Mouse (Mus musculus) bone marrow, adult 2 months (tissue): ENCODE measurements around the gene Snta1. TPM values are rescaled to one million over a fixed set of nuclear protein-coding genes. Genes with fewer than 3 reads are reported as not detected.
A peak's percentile ranks its signal among the peaks of the same experiment; 100 is the strongest.

Experiments
- H3K27ac ChIP-seq: fragments of 200-500 bp; 2 replicates; pipeline ENCODE4 v1.5.1; 2012; ENCODE audit warnings: low read depth, mild to moderate bottlenecking, control low read depth, inconsistent platforms, low read length; ENCODE audit not compliant: control insufficient read depth, poor library complexity, insufficient read depth
- H3K4me1 ChIP-seq: fragments of 200-500 bp; 2 replicates; pipeline ENCODE4 v1.6.1; 2011; ENCODE audit warnings: low read length; ENCODE audit not compliant: control insufficient read depth, insufficient read depth
- H3K4me3 ChIP-seq: fragments of 200-500 bp; replicated peaks from 2 replicates; pipeline ENCODE3; 2011; ENCODE audit warnings: mild to moderate bottlenecking, low read depth, low read length, control low read depth; ENCODE audit not compliant: control insufficient read depth
- CTCF ChIP-seq: fragments of 200-500 bp; IDR thresholded peaks from 2 replicates; pipeline ENCODE4 v1.5.1; 2011; ENCODE audit warnings: low read length, control low read depth; ENCODE audit not compliant: control insufficient read depth, insufficient read depth
- POLR2A ChIP-seq: fragments of 200-500 bp; IDR thresholded peaks from 2 replicates; pipeline ENCODE4 v1.6.1; 2011; ENCODE audit warnings: low read depth, mild to moderate bottlenecking, control low read depth, low read length, borderline replicate concordance; ENCODE audit not compliant: control insufficient read depth
- WGBS: fragments of 180-500 bp; shearing (Covaris S2); methylation state at CpG from one replicate; pipeline ENCODE4 v1.1.7; 2018; 5-methylcytosine and 5-hydroxymethylcytosine counted together
- polyA plus RNA-seq: library from polyadenylated mRNA; stranded (reverse); fragments of >200 nt; gene quantifications from 2 replicates; pipeline ENCODE4 v1.2.4, GENCODE M21; 2011; ENCODE audit warnings: low replicate concordance; ENCODE audit not compliant: missing spikeins, insufficient read depth, insufficient read length

Snta1 gene
- polyA plus RNA-seq, 1 experiment, result 3.3 TPM

DNA sequence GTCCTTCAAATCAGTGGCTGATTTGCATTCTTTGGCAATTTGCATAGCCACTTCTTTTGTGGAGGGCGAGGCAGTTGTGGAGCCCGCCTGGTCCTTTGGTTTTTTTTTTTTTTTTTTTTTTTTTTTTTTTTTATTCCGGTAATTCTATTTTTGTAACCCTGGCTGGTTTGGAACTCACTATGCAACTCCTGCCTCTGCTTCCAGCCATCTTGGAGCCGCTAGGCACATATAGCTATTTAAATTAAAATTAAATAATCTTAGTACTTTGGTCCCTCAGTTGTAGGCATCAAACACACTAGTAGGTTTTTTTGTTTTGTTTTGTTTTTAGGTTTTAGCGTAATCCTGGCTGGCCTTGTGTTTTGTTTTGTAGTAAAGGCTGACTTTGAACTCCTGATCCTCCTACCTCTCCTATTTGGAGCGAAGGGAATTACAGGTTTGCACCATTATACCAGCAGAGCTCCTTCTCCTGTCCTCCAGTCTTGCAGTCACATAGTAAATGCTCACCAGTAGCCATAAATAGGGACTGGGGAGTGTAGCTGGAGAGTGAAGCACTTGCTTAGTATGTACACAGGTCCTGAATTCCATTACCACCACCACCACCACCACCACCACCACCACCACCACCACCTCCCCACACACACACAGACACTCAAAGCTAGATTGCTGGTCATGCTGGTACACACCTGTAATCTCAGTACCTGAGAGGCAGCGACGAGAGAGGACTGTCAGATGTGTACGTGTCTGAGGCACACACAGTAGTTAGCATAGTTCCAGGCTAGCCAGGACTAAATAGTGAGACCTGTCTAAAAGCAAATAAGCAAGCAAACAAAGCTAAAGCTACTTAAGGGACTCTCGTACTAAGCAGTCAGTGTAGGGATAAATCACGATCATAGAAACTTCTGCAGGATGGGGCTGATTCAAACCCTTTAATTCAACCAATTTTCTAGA lies 19.3 kb upstream of the Snta1 start:
- Histone ChIP-seq H3K27ac (no peak overlapping the region; the same call in 1 of the 2 replicates), H3K4me1 (no peaks in the 10 kb centered on the region), H3K4me3 (peak overlapping the region; percentile 30)
- TF ChIP-seq POLR2A (no peak), CTCF (no peak)
- WGBS, result 70% methylated on average over 11 of the region's 11 CpGs

DNA sequence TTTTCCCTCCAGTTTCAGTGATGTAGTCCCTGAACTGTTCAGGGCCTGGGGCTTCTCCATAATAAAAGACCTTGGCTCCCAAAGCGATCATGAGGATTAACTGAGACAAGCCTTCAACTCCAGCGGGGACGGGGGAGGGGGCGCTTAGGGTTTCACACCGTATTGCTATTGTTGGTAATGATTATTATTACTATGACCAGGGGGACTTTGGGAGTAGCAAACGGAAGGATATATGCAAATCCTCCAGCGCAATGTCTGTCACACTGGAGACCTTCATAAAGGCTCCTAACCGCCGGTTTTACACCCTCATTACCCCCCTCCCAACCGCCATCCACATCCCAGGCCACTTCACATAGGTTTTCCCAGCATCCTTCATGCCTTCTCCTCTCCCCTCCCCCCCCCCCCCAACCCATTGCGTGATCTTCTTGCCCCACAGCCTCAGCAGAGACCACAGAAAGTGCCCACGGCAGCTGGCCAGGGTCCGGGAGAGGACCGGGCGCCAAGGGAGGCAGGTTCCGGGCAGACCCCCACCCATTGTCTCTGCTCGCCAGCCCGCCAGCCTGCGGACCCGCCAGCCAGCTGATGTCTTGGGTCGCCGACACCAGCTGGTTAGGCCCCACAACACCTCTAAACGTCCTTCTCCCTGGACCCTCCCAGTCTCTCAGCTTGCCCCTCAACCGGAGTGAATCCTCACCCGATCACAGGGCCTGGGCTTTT lies 18.4 kb upstream of the Snta1 start:
- 31% methylated on average over 25 of the region's 25 CpGs for WGBS
- H3K4me1 ChIP-seq, result no peaks in the 10 kb centered on the region
- peak overlapping the region; percentile 30 for H3K4me3 ChIP-seq
- TF ChIP-seq CTCF (no peak), POLR2A (no peak)
- no peak overlapping the region; the same call in 1 of the 2 replicates for H3K27ac ChIP-seq

DNA sequence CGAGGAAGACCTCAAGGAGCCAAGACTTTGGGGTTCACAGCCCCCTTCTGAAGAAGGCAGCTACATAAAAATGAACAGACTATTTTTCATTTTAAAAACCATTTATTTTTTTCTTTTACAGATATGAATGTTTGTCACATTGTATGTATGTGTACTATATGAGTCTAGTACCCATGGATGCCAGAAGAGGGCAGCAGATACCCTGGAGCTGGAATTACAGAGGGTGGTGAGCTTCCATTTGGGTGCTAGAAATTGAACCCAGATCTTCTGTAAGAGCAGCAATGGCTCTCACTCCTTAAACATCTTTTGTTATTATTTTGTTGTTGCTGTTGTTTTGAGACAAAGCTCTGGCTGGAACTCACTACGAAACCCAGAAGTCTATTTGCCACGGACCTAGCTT lies 17.6 kb upstream of the Snta1 start:
- H3K27ac ChIP-seq, result no peak overlapping the region
- WGBS, result 91% methylated on average over 3 of the region's 3 CpGs
- no peak for TF ChIP-seq POLR2A
- no peak for TF ChIP-seq CTCF
- H3K4me3 ChIP-seq, result no peak overlapping the region
- no peaks in the 10 kb centered on the region for H3K4me1 ChIP-seq

DNA sequence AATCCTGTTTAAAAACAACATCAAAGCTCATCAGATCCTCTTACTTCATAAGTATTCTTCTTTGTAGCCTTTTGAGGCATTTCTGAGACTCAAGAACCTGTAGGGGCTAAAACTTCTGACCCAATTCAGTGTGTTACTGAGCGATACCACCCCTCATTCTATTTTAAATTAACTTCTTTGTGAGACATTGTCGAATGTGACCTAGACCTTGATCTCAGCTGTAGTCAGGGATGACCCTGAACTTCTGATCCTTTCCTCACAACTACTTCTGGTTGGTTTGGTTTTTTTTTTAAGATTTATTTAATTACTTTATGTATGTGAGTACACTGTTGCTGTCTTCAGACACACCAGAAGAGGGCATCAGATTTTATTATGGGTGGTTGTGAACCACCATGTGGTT lies 15.6 kb upstream of the Snta1 start:
- TF ChIP-seq POLR2A (no peak), CTCF (no peak)
- WGBS, result 80% methylated on average over 2 of the region's 2 CpGs

DNA sequence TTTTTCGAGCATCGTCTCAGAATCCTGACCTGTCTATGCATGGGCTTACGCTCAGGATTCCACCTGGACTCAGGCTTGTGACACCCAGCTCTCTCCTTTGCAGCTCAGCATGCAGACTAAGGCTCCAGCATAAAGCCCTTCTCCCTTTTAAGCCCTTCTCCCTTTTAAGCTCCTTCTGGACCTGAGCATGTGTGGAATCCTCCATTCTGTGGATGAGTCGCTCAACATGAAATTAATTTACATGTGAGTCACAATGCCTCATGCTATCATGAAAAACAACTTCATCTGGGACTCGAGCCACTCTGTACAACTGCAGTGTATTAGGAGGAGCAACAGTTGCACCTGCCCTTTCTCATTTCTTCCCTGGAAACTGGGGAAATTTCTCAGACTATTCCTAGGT lies 14.3 kb upstream of the Snta1 start:
- TF ChIP-seq POLR2A (no peak), CTCF (no peak)
- H3K4me3 ChIP-seq, result no peak overlapping the region
- H3K27ac ChIP-seq, result no peak overlapping the region
- WGBS, result 75% methylated on average over 5 of the region's 5 CpGs
- no peaks in the 10 kb centered on the region for H3K4me1 ChIP-seq

More for the DNA sequence above, 15.6 kb upstream of the Snta1 start:
- Histone ChIP-seq H3K4me1 (no peaks in the 10 kb centered on the region), H3K27ac (no peak overlapping the region), H3K4me3 (no peak overlapping the region)

DNA sequence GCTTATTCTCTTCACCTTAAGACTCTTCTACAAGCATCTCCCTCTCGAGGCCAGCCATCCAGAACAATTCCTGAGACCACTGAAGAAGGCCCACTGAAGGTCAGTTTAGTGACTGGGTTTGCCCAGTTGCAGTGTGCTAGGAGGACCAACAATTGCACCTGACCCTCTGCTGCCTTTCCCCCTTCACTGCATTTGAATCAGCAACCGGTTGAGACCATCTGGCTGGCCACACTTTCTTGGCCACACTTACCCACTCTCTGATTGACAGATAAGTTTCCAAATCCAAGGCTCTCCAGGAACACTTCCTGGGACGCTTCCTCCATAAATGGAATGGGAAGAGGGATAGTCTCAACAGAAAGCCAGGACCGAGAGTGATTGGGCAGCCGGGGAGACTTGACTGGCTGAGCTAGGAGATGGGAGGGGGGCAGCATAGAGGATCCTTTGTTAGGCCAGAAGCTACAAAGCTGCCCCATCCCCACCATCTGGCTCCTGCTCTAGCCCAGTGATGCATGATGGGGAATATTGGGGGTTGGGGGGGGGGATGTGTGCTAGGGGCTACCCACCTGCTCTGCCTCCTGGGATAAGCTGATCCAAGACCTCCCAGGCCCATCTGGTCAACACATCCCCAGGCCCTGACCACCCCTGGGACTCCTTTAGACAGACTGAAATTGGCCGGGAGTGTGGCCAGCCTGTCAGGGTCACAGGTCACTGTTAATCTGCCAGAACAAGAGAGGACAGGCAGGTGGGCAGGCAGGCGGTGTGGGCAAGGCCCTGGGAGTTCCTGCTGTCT lies 13.2 kb upstream of the Snta1 start:
- 78% methylated on average over 7 of the region's 7 CpGs for WGBS
- no peak overlapping the region for H3K4me3 ChIP-seq
- H3K4me1 ChIP-seq, result no peaks in the 10 kb centered on the region
- TF ChIP-seq CTCF (no peak), POLR2A (no peak)
- no peak overlapping the region for H3K27ac ChIP-seq

DNA sequence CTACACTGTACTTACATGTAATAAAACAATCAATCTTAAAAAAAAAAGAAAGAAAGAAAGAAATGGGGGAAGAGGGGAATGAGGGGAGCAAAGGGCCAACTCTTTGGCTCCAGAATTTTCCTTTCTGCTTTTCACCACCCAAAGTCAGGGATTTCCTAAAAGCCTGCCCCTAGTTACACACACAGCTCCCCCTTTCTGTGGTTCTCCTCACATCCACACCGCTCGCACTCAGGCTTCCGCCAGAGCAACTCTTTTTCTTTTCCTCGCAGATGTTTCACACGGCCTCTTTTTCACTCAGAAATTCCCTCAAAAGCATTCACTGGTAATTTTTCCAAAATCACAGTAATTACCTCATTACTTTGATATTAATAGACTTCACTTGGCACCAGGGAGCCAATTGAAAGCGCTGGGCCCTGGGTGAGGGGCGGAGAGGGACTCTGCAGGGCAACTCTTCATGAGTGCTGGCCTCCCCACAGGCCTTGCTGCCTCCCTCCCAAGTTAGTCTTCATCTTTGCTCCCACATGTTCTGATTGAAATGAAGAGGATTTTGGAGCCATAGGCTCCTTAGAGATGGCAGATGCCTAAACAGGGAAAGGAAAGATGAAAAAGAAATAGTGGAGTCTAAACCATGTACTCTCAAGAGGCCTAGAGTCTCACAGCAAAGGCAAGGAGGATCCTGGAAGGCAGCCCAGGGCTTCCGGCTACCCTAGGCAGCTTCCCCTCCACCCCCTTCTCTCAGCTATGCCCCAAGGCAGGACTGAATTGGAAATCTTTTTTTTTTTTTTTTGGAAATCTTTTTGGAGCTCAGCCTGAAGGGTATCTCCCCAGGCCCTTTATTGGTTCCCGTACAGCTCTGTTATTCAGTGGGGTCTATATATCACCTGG lies 12.0 kb upstream of the Snta1 start:
- Histone ChIP-seq H3K4me1 (no peaks in the 10 kb centered on the region), H3K4me3 (no peak overlapping the region), H3K27ac (no peak overlapping the region)
- TF ChIP-seq CTCF (no peak), POLR2A (no peak)
- 80% methylated on average over 9 of the region's 9 CpGs for WGBS
